Mouse (Mus musculus): Measurements from ENCODE around the gene Pigz. TPM values are rescaled to one million over a fixed set of nuclear protein-coding genes. Genes with fewer than 3 reads are reported as not detected.

Gene Pigz
- polyA plus RNA-seq, 1 experiment from 2014 or later = 1.5 TPM

- H3K9me3 ChIP-seq (ENCODE audit: control insufficient read depth, low read length) = no peaks in the 10 kb centered on the region
- no peaks in the 10 kb centered on the region for H3K27me3 ChIP-seq (ENCODE audit: control insufficient read depth, insufficient read depth, low read length)
- ATAC-seq (ENCODE audit: low FRiP score) = no peak
- no peak overlapping the region for H3K4me3 ChIP-seq (ENCODE audit: low read depth, low read length)
- 75% methylated on average over 4 of the region's 4 CpGs for WGBS
- H3K9ac ChIP-seq (ENCODE audit: low read depth, low read length) = no peak overlapping the region
- no peak for DNase-seq (ENCODE audit: low spot score)
- no peak overlapping the region for H3K4me2 ChIP-seq (replicated peaks; ENCODE audit: low read depth, low read length)
- no peaks in the 10 kb centered on the region for H3K36me3 ChIP-seq (ENCODE audit: control insufficient read depth, insufficient read depth, low read length)
- no peak overlapping the region for H3K27ac ChIP-seq (ENCODE audit: low read depth, low read length)
- no peaks in the 10 kb centered on the region for H3K4me1 ChIP-seq (replicated peaks; ENCODE audit: control insufficient read depth, insufficient read depth, low read length)
Measured at GRCm38 (mm10) chr16:31905331-31905730, 28.3 kb upstream of the Pigz start.

- WGBS = 38% methylated on average over 19 of the region's 20 CpGs
- ATAC-seq (ENCODE audit: low FRiP score) (no peak), DNase-seq (ENCODE audit: low spot score) (peak; percentile 23)
- H3K9me3 ChIP-seq (ENCODE audit: control insufficient read depth, low read length) = no peaks in the 10 kb centered on the region
- H3K4me3 ChIP-seq (ENCODE audit: low read depth, low read length) = no peak overlapping the region
- no peaks in the 10 kb centered on the region for H3K4me1 ChIP-seq (replicated peaks; ENCODE audit: control insufficient read depth, insufficient read depth, low read length)
- H3K27me3 ChIP-seq (ENCODE audit: control insufficient read depth, insufficient read depth, low read length) = no peaks in the 10 kb centered on the region
- H3K4me2 ChIP-seq (replicated peaks; ENCODE audit: low read depth, low read length) = peak overlapping the region; percentile 20; the same call in 1 of the 2 replicates
- H3K36me3 ChIP-seq (ENCODE audit: control insufficient read depth, insufficient read depth, low read length) = no peaks in the 10 kb centered on the region
- H3K27ac ChIP-seq (ENCODE audit: low read depth, low read length) = no peak overlapping the region
- H3K9ac ChIP-seq (ENCODE audit: low read depth, low read length) = peak overlapping the region; percentile 17; the same call in 1 of the 2 replicates
Measured at GRCm38 (mm10) chr16:31905891-31906825, 27.5 kb upstream of the Pigz start.

GRCm38 (mm10) chr16:31906896-31907295, 26.8 kb upstream of the Pigz start:
- Histone ChIP-seq H3K4me3 (ENCODE audit: low read depth, low read length) (no peak overlapping the region), H3K9me3 (ENCODE audit: control insufficient read depth, low read length) (no peaks in the 10 kb centered on the region), H3K27ac (ENCODE audit: low read depth, low read length) (no peak overlapping the region), H3K4me2 (replicated peaks; ENCODE audit: low read depth, low read length) (peak overlapping the region; percentile 20; the same call in 1 of the 2 replicates), H3K27me3 (ENCODE audit: control insufficient read depth, insufficient read depth, low read length) (no peaks in the 10 kb centered on the region), H3K4me1 (replicated peaks; ENCODE audit: control insufficient read depth, insufficient read depth, low read length) (no peaks in the 10 kb centered on the region), H3K9ac (ENCODE audit: low read depth, low read length) (peak overlapping the region; percentile 17; the same call in 1 of the 2 replicates), H3K36me3 (ENCODE audit: control insufficient read depth, insufficient read depth, low read length) (no peaks in the 10 kb centered on the region)
- ATAC-seq (ENCODE audit: low FRiP score) = no peak
- WGBS = 17% methylated on average over 9 of the region's 9 CpGs
- DNase-seq (ENCODE audit: low spot score) = peak; percentile 46

- H3K36me3 ChIP-seq (ENCODE audit: control insufficient read depth, insufficient read depth, low read length) = no peaks in the 10 kb centered on the region
- no peak overlapping the region for H3K4me2 ChIP-seq (replicated peaks; ENCODE audit: low read depth, low read length)
- H3K9ac ChIP-seq (ENCODE audit: low read depth, low read length) = no peak overlapping the region
- no peaks in the 10 kb centered on the region for H3K4me1 ChIP-seq (replicated peaks; ENCODE audit: control insufficient read depth, insufficient read depth, low read length)
- H3K27ac ChIP-seq (ENCODE audit: low read depth, low read length) = no peak overlapping the region
- H3K9me3 ChIP-seq (ENCODE audit: control insufficient read depth, low read length) = no peaks in the 10 kb centered on the region
- DNase-seq (ENCODE audit: low spot score) (no peak), ATAC-seq (ENCODE audit: low FRiP score) (no peak)
- no peaks in the 10 kb centered on the region for H3K27me3 ChIP-seq (ENCODE audit: control insufficient read depth, insufficient read depth, low read length)
- no peak overlapping the region for H3K4me3 ChIP-seq (ENCODE audit: low read depth, low read length)
- 55% methylated on average over 11 of the region's 11 CpGs for WGBS
Measured at GRCm38 (mm10) chr16:31908959-31909358, 24.7 kb upstream of the Pigz start.

- Histone ChIP-seq H3K9ac (ENCODE audit: low read depth, low read length) (no peak overlapping the region), H3K27ac (ENCODE audit: low read depth, low read length) (no peak overlapping the region), H3K4me3 (ENCODE audit: low read depth, low read length) (no peak overlapping the region), H3K9me3 (ENCODE audit: control insufficient read depth, low read length) (no peaks in the 10 kb centered on the region), H3K4me2 (replicated peaks; ENCODE audit: low read depth, low read length) (no peak overlapping the region), H3K4me1 (replicated peaks; ENCODE audit: control insufficient read depth, insufficient read depth, low read length) (no peaks in the 10 kb centered on the region), H3K27me3 (ENCODE audit: control insufficient read depth, insufficient read depth, low read length) (no peaks in the 10 kb centered on the region), H3K36me3 (ENCODE audit: control insufficient read depth, insufficient read depth, low read length) (no peaks in the 10 kb centered on the region)
- ATAC-seq (ENCODE audit: low FRiP score) (no peak), DNase-seq (ENCODE audit: low spot score) (no peak)
- WGBS = 84% methylated on average over 10 of the region's 10 CpGs
Measured at GRCm38 (mm10) chr16:31910281-31910847, 23.3 kb upstream of the Pigz start.

GRCm38 (mm10) chr16:31917776-31918175, 15.9 kb upstream of the Pigz start:
- ATAC-seq (ENCODE audit: low FRiP score) (no peak), DNase-seq (ENCODE audit: low spot score) (no peak)
- H3K4me2 ChIP-seq (replicated peaks; ENCODE audit: low read depth, low read length) = no peak overlapping the region
- H3K4me3 ChIP-seq (ENCODE audit: low read depth, low read length) = no peak overlapping the region
- H3K27me3 ChIP-seq (ENCODE audit: control insufficient read depth, insufficient read depth, low read length) = no peaks in the 10 kb centered on the region
- no peaks in the 10 kb centered on the region for H3K4me1 ChIP-seq (replicated peaks; ENCODE audit: control insufficient read depth, insufficient read depth, low read length)
- no peaks in the 10 kb centered on the region for H3K36me3 ChIP-seq (ENCODE audit: control insufficient read depth, insufficient read depth, low read length)
- no peak overlapping the region for H3K27ac ChIP-seq (ENCODE audit: low read depth, low read length)
- H3K9ac ChIP-seq (ENCODE audit: low read depth, low read length) = no peak overlapping the region
- WGBS = 63% methylated on average over 11 of the region's 11 CpGs
- no peaks in the 10 kb centered on the region for H3K9me3 ChIP-seq (ENCODE audit: control insufficient read depth, low read length)

- Histone ChIP-seq H3K27ac (ENCODE audit: low read depth, low read length) (no peak overlapping the region), H3K9ac (ENCODE audit: low read depth, low read length) (no peak overlapping the region), H3K4me1 (replicated peaks; ENCODE audit: control insufficient read depth, insufficient read depth, low read length) (no peaks in the 10 kb centered on the region), H3K36me3 (ENCODE audit: control insufficient read depth, insufficient read depth, low read length) (no peaks in the 10 kb centered on the region), H3K27me3 (ENCODE audit: control insufficient read depth, insufficient read depth, low read length) (no peaks in the 10 kb centered on the region), H3K9me3 (ENCODE audit: control insufficient read depth, low read length) (no peaks in the 10 kb centered on the region), H3K4me2 (replicated peaks; ENCODE audit: low read depth, low read length) (0 out of 2 replicates have a peak overlapping the region, but pooled peaks have one; percentile 7), H3K4me3 (ENCODE audit: low read depth, low read length) (no peak overlapping the region)
- WGBS = 6% methylated on average over 14 of the region's 14 CpGs
- peak; percentile 93 for DNase-seq (ENCODE audit: low spot score)
- no peak for ATAC-seq (ENCODE audit: low FRiP score)
Measured at GRCm38 (mm10) chr16:31918248-31918724, 15.4 kb upstream of the Pigz start.

GRCm38 (mm10) chr16:31924368-31924767, 9.3 kb upstream of the Pigz start:
- H3K27ac ChIP-seq (ENCODE audit: low read depth, low read length) = no peak overlapping the region
- no peak overlapping the region for H3K9ac ChIP-seq (ENCODE audit: low read depth, low read length)
- no peak overlapping the region for H3K4me3 ChIP-seq (ENCODE audit: low read depth, low read length)
- no peaks in the 10 kb centered on the region for H3K9me3 ChIP-seq (ENCODE audit: control insufficient read depth, low read length)
- no peaks in the 10 kb centered on the region for H3K27me3 ChIP-seq (ENCODE audit: control insufficient read depth, insufficient read depth, low read length)
- no peaks in the 10 kb centered on the region for H3K36me3 ChIP-seq (ENCODE audit: control insufficient read depth, insufficient read depth, low read length)
- ATAC-seq (ENCODE audit: low FRiP score) (no peak), DNase-seq (ENCODE audit: low spot score) (no peak)
- H3K4me1 ChIP-seq (replicated peaks; ENCODE audit: control insufficient read depth, insufficient read depth, low read length) = no peaks in the 10 kb centered on the region
- 83% methylated on average over 6 of the region's 6 CpGs for whole genome bisulfite sequencing
- no peak overlapping the region for H3K4me2 ChIP-seq (replicated peaks; ENCODE audit: low read depth, low read length)
